Mouse (Mus musculus): ENCODE data around the gene Fcrl6.
A peak's percentile ranks its signal among the peaks of the same experiment; 100 is the strongest.

The Fcrl6 gene

DNA sequence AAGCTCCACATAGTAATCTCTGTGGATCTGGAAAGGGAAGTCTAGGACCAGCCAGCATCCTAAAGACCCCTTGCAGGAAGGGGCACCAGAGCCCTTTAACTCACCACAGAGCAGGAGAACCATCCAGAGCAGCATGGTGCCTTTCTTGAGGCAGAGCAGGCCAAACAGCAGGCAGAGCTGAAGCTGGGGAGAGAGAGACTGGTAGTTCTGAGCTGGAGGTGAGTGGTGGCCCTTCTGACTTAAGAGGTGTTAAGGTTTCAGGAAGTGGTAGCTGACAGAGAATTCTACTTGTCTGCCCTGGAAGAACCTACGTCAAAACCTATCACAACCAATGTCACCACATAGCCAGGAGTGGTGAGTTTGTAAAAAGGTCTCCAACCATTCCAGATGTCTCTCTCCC lies at the start of gene Fcrl6:
Gene Fcrl6 (minus strand): TSS at position 226 of the 400 bp plus-strand sequence.
- DNase-seq (ENCODE audit: low read depth, low spot score), result no peak

DNA sequence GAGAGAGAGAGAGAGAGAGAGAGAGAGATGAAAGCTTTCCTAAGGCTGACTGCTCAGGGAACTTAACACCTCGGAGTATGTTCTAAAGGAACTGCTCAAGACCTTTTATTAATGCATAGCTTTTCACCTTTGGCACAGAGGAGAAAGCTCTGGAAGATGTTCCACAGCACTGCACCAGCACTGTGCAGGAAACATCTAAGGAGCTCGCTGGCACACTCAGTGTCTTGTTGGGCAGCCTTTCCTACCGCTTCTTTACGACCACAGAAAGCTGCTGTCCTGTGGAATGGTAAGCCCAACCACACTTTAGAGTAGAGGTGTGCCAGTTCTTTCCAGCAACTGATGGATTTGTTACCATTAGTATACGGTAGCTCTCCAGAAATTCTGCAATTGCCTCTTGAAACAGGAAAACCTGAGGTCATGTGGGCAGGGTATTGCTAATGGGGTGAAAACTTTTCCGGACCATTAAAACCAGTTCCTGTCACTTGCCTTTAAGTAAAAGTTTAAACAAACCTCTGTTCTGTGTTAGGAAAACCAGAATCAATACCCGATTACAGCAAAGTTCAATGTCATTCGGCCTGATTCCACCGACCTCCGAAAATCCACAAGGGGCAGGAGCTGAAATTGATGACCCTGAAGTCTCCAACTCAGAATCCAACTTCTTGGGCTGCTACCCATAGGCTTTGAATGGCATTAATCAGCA lies 49.1 kb upstream of the Fcrl6 start:
- DNase-seq (ENCODE audit: low read depth, low spot score), result no peak

DNA sequence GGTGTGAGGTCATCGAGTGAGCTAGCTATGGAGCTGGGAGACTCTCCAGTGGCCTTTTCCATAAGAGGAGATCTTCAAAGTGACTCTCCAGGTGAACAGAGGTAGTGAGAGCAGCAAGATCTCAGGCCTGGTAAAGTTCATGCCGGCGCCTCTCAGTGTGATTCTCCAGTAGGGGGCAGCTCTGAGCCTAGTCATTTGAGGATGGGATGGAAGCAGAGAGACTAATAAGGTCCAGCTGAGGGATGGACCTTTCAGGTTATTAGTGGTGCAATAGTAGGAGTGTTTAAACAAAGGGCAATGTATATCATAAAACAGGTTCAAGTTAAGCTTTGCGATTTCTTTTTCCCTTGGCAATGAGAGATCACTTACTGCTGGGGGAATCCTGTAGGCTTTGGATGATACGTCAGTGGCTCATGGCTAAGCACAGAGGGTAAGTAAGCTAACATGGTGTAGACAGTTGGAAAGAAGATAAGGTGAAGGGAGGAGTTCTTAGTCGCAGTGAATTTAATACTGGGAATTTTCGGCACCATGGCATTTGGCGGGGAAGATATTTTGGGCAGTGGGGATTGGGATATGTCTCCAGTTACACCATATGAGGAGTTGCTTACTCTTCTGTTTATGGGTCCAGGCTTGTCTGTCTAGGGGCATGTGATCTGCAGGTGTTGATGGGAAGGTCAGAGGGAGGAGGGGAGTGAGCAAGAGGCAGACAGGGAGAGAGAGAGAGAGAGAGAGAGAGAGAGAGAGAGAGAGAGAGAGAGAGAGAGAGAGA lies 48.4 kb upstream of the Fcrl6 start:
- peak; percentile 37 for DNase-seq (ENCODE audit: low read depth, low spot score)

- DNase-seq (ENCODE audit: low read depth, low spot score), result no peak
These were observed 47.0 kb upstream of the Fcrl6 start for GRCm38 (mm10) chr1:172649396-172649795.

DNA sequence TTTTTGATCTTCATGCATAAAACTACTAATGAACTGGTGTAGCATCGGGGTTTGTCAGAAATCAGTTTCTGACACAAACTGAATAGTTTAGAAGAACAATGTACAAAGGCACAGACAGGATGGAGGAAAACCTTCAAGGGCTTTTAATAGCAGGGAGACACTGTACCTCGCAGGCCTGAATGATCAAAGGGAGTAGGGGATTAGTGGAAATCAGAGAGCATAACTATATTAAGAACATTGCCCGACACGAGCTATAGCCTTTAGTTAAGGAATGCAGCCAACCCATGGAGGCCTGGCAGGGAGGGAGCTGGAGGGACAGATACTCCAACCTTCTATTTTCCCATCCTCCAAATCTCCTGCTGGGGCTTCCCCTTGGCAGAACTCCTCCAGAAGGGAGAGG lies 44.9 kb upstream of the Fcrl6 start:
- DNase-seq (ENCODE audit: low read depth, low spot score), result no peak

GRCm38 (mm10) chr1:172638781-172639180 lies 36.4 kb upstream of the Fcrl6 start:
- no peak for DNase-seq (ENCODE audit: low read depth, low spot score)

DNA sequence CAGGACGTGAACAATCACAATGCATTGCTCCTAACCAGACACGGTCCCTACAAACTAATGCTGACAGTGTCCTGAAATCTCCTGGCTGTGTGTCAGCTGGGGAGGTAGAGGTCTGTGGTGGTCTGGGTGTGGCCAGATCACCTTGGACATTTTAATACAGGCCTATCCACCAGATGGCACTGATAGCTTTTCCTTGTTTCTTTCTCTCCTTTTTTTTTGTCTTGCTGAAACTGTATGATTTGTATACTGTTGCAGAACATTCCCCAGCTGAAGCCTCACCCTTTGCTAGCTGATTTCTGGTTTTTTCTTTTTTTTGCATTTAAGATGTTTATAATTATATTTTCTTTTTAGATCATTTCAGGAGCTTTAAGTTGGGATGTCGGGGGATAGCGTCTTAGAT lies 35.5 kb upstream of the Fcrl6 start:
- no peak for DNase-seq (ENCODE audit: low read depth, low spot score)

DNA sequence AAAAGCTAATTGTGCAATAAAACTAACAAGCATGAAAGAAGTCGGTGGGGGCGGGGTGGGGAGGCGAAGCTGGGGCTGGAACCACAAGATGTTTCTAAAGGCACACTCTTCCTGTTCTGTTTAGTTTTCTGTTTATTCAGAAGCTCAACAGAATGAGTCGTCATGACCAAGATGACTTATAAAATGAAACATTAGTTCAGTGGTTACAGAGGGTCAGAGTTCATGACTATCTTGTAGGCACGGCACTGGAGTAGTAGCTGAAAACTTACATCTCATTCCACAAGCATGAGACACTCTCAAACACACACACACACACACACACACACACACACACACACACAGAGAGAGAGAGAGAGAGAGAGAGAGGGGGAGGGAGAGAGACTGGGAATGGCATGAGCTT lies 33.9 kb upstream of the Fcrl6 start:
- DNase-seq (ENCODE audit: low read depth, low spot score), result no peak

DNA sequence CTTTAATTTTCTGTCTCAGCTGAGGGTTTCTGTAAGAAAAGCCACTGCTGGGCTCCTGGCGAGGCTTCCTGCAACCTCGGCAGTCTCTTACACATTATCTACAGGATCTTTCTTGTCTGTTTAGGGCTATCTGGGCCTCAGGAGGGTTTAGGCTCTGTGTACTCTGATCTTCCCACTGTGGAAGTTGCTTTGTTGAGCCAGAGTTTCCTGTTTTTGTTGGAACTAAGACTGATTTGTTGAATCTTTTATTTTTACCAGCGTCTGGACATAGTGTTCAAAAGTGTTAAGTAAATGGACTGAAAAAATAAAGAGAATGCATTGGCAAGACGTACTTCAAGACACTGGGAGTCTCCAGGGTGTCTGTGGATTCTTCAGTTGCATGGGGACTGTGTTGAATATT lies 32.9 kb upstream of the Fcrl6 start:
- DNase-seq (ENCODE audit: low read depth, low spot score), result no peak

GRCm38 (mm10) chr1:172634136-172634535 lies 31.8 kb upstream of the Fcrl6 start:
- DNase-seq (ENCODE audit: low read depth, low spot score), result no peak

- DNase-seq (ENCODE audit: low read depth, low spot score), result peak; percentile 98
These were observed 30.3 kb upstream of the Fcrl6 start, which contains the start of gene Dusp23 for GRCm38 (mm10) chr1:172632451-172633326. Dusp23 (minus strand) TSS chr1:172632962.

DNA sequence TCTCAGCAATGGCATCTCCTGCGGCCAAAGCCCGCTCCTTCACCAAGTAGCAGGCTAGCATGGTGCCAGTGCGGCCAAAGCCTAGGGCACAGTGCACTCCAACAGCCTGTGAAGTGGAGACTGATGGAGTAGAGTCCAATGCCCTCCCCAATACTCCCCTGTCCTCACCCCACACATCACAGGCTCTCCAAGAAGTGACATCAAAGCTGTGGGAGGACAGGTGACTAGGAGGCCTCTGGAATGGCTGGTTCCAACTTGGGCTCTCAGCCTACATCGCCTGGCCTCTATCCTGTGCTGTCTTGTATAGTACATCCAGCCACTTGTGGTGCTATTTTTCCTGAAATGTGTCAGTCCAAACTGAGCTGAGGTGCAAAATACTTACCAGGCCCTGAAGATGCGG lies 29.4 kb upstream of the Fcrl6 start:
- peak; percentile 13 for DNase-seq (ENCODE audit: low read depth, low spot score)

GRCm38 (mm10) chr1:172629831-172630230 lies 27.5 kb upstream of the Fcrl6 start:
- DNase-seq (ENCODE audit: low read depth, low spot score), result no peak

DNA sequence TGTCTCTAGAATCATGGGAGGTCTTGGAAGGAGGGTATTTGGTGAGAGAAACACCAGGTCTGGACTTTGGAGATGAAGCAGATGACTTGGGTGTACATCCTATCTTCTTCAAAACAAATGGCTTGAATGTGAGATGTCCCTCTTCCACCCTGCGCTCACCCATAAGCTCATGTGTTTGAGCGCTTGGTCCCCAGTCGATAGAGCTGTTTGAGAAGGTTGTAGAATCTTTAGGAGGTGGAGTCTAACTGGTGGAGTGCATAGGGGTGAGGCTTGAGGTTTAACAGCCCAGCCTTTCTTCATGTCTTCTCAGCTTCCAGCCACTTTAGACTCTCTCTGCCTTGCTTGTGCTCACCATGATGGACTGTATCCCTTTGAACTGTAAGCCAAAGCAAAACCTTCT lies 24.0 kb upstream of the Fcrl6 start:
- no peak for DNase-seq (ENCODE audit: low read depth, low spot score)

GRCm38 (mm10) chr1:172624081-172624480 lies 21.7 kb upstream of the Fcrl6 start:
- DNase-seq (ENCODE audit: low read depth, low spot score), result no peak

DNA sequence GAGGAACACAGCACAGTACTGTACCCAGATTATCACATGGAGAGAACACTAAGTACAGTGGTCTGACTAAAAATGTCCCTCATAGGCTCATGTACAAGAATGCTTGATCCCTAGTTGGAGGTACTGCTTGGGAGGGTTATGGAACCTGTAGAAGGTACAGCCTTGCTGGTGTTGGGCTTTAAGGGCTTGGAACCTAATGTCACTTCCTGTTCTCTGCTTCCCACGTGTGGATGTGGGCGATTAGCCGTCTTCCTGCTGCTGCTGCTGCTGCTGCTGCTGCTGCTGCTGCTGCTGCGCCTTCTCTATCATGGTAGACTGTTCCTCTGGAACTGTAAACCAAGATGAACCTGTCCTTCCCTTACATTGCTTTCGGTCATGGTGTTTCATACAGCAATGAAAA lies 21.2 kb upstream of the Fcrl6 start:
- DNase-seq (ENCODE audit: low read depth, low spot score), result peak; percentile 33

DNA sequence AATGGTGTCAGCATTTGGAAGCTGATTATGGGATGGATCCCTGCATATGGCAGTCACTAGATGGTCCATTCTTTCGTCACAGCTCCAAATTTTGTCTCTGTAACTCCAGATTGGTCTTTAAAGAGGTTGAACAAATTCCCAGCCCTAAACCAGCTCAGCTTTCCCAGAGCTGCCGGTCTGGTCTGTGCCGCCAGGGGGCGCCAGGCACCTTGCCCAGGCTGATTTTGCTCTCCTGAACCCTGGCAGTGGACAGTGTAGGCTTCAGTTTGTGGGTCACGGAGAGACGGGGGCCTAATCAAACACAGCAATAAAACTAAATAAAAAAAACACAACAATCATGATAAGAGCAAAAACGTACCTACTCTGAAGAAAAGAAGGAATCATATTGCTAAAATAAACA lies 16.9 kb upstream of the Fcrl6 start:
- DNase-seq (ENCODE audit: low read depth, low spot score), result peak; percentile 78

DNA sequence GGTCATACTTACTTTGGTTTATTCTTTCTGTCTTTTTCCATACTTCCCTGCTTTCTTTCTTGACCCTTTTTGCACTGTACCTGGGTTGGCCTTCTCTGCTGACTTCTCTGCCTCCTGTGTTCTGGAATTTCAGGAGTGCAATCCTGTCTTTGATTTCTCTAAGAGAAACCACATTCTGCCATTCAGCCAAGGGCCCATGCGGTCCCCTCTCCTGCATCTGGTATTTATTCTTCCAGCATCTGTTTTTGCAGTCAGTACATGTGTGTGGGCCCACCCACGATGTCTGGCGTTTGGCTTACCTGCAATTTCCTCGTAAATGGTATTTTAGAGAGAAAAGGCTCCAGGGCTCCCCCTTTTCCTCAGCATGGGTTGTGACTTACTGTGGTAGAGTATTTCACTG lies 15.8 kb upstream of the Fcrl6 start:
- no peak for DNase-seq (ENCODE audit: low read depth, low spot score)

- DNase-seq (ENCODE audit: low read depth, low spot score), result no peak
These were observed 15.2 kb upstream of the Fcrl6 start for GRCm38 (mm10) chr1:172617365-172618076.

DNA sequence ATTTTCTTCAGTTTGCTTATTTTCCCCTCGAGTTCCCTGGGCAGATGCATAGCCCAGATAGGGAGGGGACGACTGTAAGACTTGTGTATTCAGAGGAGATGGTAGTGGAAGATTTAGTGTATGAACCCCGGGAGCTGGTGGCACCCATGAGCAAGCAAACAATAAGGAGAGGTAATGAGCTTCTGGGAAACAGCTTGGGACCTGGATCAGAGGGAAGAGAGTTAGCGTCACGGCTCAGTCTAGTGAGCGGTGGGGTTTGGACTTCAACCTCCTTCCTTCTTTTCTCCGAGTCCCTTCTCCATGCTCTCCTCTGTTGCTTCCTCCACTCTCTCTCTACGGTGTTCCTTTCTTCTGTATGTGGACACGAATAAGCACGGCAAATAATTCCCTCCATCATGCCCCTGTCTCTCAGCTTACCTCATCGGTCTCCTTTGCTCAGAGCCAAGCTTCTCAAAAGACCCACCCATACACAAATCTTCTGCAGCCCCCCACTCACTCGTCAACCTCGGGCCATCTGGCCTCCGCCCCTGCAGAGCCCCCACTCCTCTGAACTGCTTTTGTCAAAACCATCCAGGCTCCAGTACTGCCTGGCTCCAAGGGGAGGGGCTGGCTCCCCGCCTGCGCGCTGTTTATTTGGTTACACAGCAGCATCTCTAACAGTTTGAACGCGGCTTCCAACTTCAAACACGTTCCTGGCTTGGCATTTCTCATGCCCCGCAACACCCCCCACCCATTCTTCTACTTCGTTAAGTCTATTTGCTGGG lies 14.4 kb upstream of the Fcrl6 start:
- no peak for DNase-seq (ENCODE audit: low read depth, low spot score)

DNA sequence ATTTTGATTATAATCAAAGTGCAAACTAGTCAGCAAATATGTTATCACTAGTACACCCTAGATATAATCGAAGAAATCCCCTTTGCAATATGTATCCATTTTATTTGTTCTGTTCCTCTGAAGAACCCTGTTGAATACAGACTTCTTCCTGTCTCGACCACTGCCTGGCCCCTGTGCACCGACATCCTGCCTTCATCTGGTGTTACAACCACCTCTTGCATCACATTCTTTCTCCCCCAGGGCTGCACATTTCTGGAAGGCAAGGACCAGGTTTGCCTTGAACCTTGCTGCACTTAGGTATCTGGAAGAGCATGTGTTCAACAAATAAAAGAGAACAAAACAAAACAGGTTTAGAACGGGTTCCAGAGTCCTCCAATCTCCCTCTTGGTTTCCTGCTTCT lies 13.1 kb upstream of the Fcrl6 start:
- DNase-seq (ENCODE audit: low read depth, low spot score), result no peak
